Mouse (Mus musculus) splenic B cell, adult 2 months (primary cell): ENCODE results near the gene Rtn4rl1.

Experiments used
- DNase-seq: peaks from one replicate; pipeline ENCODE4 v3.0.0-alpha.2; 2011; ENCODE audit warnings: low read depth, low spot score
- H3K27me3 ChIP-seq: 2 replicates; pipeline ENCODE4 v1.6.1; 2012; ENCODE audit warnings: mild to moderate bottlenecking, low read length, moderate library complexity, mixed read lengths; ENCODE audit not compliant: control insufficient read depth, poor library complexity, insufficient read depth, severe bottlenecking
- H3K36me3 ChIP-seq: 2 replicates; pipeline ENCODE4 v1.6.1; 2012; ENCODE audit warnings: mild to moderate bottlenecking, low read length, moderate library complexity, mixed read lengths; ENCODE audit not compliant: control insufficient read depth, poor library complexity, insufficient read depth, severe bottlenecking

Gene Rtn4rl1

GRCm38 (mm10) chr11:75231756-75232155, 38.2 kb downstream of the Rtn4rl1 start:
- DNase-seq = peak; percentile 75
- H3K27me3 ChIP-seq = no peaks in the 10 kb centered on the region
- no peaks in the 10 kb centered on the region for H3K36me3 ChIP-seq

GRCm38 (mm10) chr11:75232434-75232833, 38.9 kb downstream of the Rtn4rl1 start:
- no peak for DNase-seq
- Histone ChIP-seq H3K27me3 (no peaks in the 10 kb centered on the region), H3K36me3 (no peaks in the 10 kb centered on the region)

- H3K36me3 ChIP-seq = no peaks in the 10 kb centered on the region
- H3K27me3 ChIP-seq = no peaks in the 10 kb centered on the region
- no peak for DNase-seq
These were observed 41.2 kb downstream of the Rtn4rl1 start for GRCm38 (mm10) chr11:75234745-75235144.

GRCm38 (mm10) chr11:75240158-75240934, 46.8 kb downstream of the Rtn4rl1 start:
- Histone ChIP-seq H3K27me3 (no peaks in the 10 kb centered on the region), H3K36me3 (no peaks in the 10 kb centered on the region)
- DNase-seq = no peak

- DNase-seq = no peak
- Histone ChIP-seq H3K36me3 (no peaks in the 10 kb centered on the region), H3K27me3 (no peaks in the 10 kb centered on the region)
These were observed 49.2 kb downstream of the Rtn4rl1 start for GRCm38 (mm10) chr11:75242710-75243255.

GRCm38 (mm10) chr11:75244368-75245275, 51.0 kb downstream of the Rtn4rl1 start:
- no peaks in the 10 kb centered on the region for H3K27me3 ChIP-seq
- DNase-seq = no peak
- no peaks in the 10 kb centered on the region for H3K36me3 ChIP-seq

- Histone ChIP-seq H3K27me3 (no peaks in the 10 kb centered on the region), H3K36me3 (no peaks in the 10 kb centered on the region)
- DNase-seq = no peak
These were observed 52.1 kb downstream of the Rtn4rl1 start for GRCm38 (mm10) chr11:75245372-75246330.

GRCm38 (mm10) chr11:75246589-75246988, 53.0 kb downstream of the Rtn4rl1 start:
- no peak for DNase-seq
- Histone ChIP-seq H3K27me3 (no peaks in the 10 kb centered on the region), H3K36me3 (no peaks in the 10 kb centered on the region)

- Histone ChIP-seq H3K36me3 (no peaks in the 10 kb centered on the region), H3K27me3 (no peaks in the 10 kb centered on the region)
- DNase-seq = no peak
These were observed 53.7 kb downstream of the Rtn4rl1 start for GRCm38 (mm10) chr11:75247137-75247730.

GRCm38 (mm10) chr11:75249588-75249987, 56.0 kb downstream of the Rtn4rl1 start:
- H3K36me3 ChIP-seq = no peaks in the 10 kb centered on the region

GRCm38 (mm10) chr11:75251006-75251512, 57.5 kb downstream of the Rtn4rl1 start:
- no peaks in the 10 kb centered on the region for H3K27me3 ChIP-seq
- H3K36me3 ChIP-seq = no peaks in the 10 kb centered on the region
- DNase-seq = no peak

More at GRCm38 (mm10) chr11:75249588-75249987, 56.0 kb downstream of the Rtn4rl1 start:
- H3K27me3 ChIP-seq = no peaks in the 10 kb centered on the region
- no peak for DNase-seq

GRCm38 (mm10) chr11:75251557-75252070, 58.0 kb downstream of the Rtn4rl1 start:
- Histone ChIP-seq H3K27me3 (no peaks in the 10 kb centered on the region), H3K36me3 (no peaks in the 10 kb centered on the region)
- no peak for DNase-seq

- peak; percentile 50 for DNase-seq
- Histone ChIP-seq H3K27me3 (no peaks in the 10 kb centered on the region), H3K36me3 (no peaks in the 10 kb centered on the region)
These were observed 60.8 kb downstream of the Rtn4rl1 start for GRCm38 (mm10) chr11:75254252-75254912.
